8 mouse cellular contexts compared by ENCODE assay signal in the genomic region with DNA sequence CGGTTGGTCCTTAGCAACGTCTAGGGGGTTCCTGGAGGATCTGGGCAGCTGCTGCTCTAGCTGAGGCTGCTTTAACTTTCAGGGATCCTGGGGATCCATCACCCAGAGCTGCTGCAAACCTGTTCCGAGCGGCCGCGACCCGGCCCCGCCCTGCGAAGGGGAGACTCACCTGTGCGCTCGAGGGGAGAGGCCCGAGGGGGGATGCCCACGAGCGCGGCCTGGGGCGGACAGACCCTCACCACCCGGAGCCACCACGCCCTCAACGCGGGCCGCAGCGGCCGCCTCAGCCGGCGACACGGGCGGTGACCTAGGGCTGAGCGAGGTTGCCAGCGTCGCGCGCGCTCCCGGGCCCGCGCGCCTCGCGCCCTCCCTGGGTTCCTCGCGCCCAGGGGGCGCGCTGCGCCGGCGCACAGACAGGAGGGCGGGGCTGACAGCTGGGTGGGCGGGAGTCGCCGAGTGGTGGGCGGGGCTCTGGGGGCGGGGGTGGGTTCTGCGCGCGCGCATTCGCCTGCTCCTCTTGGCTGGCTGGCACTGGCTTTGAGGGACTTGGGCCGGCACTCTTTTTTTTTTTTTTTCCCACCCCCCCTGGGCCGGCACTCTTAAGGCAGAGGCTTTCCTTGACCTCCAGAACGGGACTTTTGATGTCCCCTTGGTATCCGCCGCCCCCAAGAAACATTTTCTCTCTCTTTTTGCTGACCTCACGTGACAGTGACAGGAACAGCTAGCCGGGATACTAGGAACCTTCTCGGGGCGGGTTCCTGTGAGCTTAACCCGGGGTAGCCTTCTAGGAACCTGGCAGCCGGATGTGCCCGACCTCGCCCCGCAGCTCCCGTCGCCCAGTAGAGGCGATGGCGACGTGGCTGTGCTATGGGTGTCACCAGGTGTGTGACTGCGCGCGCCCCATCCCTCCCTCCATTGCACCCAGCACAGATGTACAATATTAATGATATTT. TPM values are rescaled to one million over a fixed set of nuclear protein-coding genes. Genes with fewer than 3 reads are reported as not detected.
DNase-seq lines count a peak whose midpoint lies in the region; ATAC-seq and TF ChIP-seq lines count a peak whose summit lies in the region.

Rcan3 (minus strand) TSS at position 411 of the 952 bp plus-strand sequence.

- H3K9ac ChIP-seq in kidney, embryonic 15.5 days = peak within 1 kb of the TSS; percentile 67
- peak within 1 kb of the TSS; percentile 81 for H3K9ac ChIP-seq in liver, embryonic 11.5 days (ENCODE audit: low read depth, low read length)

- H3K4me2 ChIP-seq in kidney, embryonic 15.5 days = peak within 1 kb of the TSS; percentile 96
- H3K4me2 ChIP-seq in liver, embryonic 11.5 days = peak within 1 kb of the TSS; percentile 98
- peak within 1 kb of the TSS; percentile 75 for H3K4me2 ChIP-seq in myocyte (ENCODE audit: low read depth)

- no peaks in the 10 kb centered on the region for H3K36me3 ChIP-seq in heart, embryonic 10.5 days
- H3K36me3 ChIP-seq in kidney, embryonic 15.5 days = no peaks in the 10 kb centered on the region
- no peaks in the 10 kb centered on the region; the same call in 1 of the 2 replicates for H3K36me3 ChIP-seq in liver, embryonic 11.5 days (ENCODE audit: control insufficient read depth, insufficient read depth, low read length)
- no peaks in the 10 kb centered on the region for H3K36me3 ChIP-seq in myocyte (ENCODE audit: control insufficient read depth, insufficient read depth)

- H3ac ChIP-seq in myocyte (ENCODE audit: control insufficient read depth, insufficient read length) = peak within 1 kb of the TSS; percentile 53

- H3K27ac ChIP-seq in heart, embryonic 10.5 days = peak within 1 kb of the TSS; percentile 91
- H3K27ac ChIP-seq in kidney, embryonic 15.5 days = peak within 1 kb of the TSS; percentile 45
- peak within 1 kb of the TSS; percentile 53 for H3K27ac ChIP-seq in liver, embryonic 11.5 days (ENCODE audit: low read depth, low read length)

- no peak for TF ChIP-seq CTCF in brain, embryonic 14.5 days (IDR thresholded peaks at IDR 0.05; ENCODE audit: borderline replicate concordance, extremely low read depth, insufficient read depth, insufficient read length)

- H3K9me3 ChIP-seq in heart, embryonic 10.5 days = no peaks in the 10 kb centered on the region
- H3K9me3 ChIP-seq in kidney, embryonic 15.5 days (replicated peaks) = no peaks in the 10 kb centered on the region
- no peaks in the 10 kb centered on the region for H3K9me3 ChIP-seq in liver, embryonic 11.5 days (ENCODE audit: control insufficient read depth, low read length)

- peak; percentile 93 for TF ChIP-seq POLR2A in brain, embryonic 14.5 days (IDR thresholded peaks at IDR 0.05; ENCODE audit: borderline replicate concordance, extremely low read depth, insufficient read depth, insufficient read length, poor library complexity, severe bottlenecking)
- TF ChIP-seq POLR2A in myocyte (IDR thresholded peaks at IDR 0.05; ENCODE audit: insufficient read length, low read depth) = peak; percentile 75

- peak within 1 kb of the TSS; percentile 86 for H3K4me3 ChIP-seq in heart, embryonic 10.5 days
- peak within 1 kb of the TSS; percentile 61 for H3K4me3 ChIP-seq in kidney, embryonic 15.5 days (replicated peaks)
- H3K4me3 ChIP-seq in liver, embryonic 11.5 days (ENCODE audit: low read depth, low read length) = peak within 1 kb of the TSS; percentile 79
- peak within 1 kb of the TSS; percentile 32 for H3K4me3 ChIP-seq in myocyte

- peak; percentile 93 for DNase-seq in CD4-positive, CD25-positive, alpha-beta regulatory T cell, adult 2 months (ENCODE audit: low read depth, low spot score)
- peak; percentile 94 for DNase-seq in brain, embryonic 14.5 days (ENCODE audit: low read depth)
- DNase-seq in heart, embryonic 10.5 days (ENCODE audit: low spot score) = peak; percentile 95
- DNase-seq in liver, embryonic 11.5 days (ENCODE audit: low spot score) = peak; percentile 89
- DNase-seq in spleen, postnatal 4 days (ENCODE audit: low spot score in 2 of 2) = peak; percentile 82 to 93

- H3K4me1 ChIP-seq in heart, embryonic 10.5 days = peaks cover 29% of the 10 kb centered on the region
- peaks cover 18% of the 10 kb centered on the region for H3K4me1 ChIP-seq in kidney, embryonic 15.5 days
- H3K4me1 ChIP-seq in liver, embryonic 11.5 days (replicated peaks; ENCODE audit: control insufficient read depth, insufficient read depth, low read length) = peaks cover 16% of the 10 kb centered on the region

- H3K79me2 ChIP-seq in myocyte (ENCODE audit: control insufficient read depth, insufficient read depth) = no peaks in the 10 kb centered on the region

- WGBS in heart, embryonic 10.5 days = 1% methylated on average over 79 of the region's 79 CpGs
- WGBS in kidney, embryonic 15.5 days = under 1% methylated on average over 77 of the region's 79 CpGs
- WGBS in liver, embryonic 11.5 days = under 1% methylated on average over 64 of the region's 79 CpGs

- no peaks in the 10 kb centered on the region for H3K27me3 ChIP-seq in heart, embryonic 10.5 days (ENCODE audit: insufficient read depth, poor library complexity, severe bottlenecking)
- H3K27me3 ChIP-seq in kidney, embryonic 15.5 days = no peaks in the 10 kb centered on the region
- H3K27me3 ChIP-seq in liver, embryonic 11.5 days (replicated peaks; ENCODE audit: control insufficient read depth, insufficient read depth, low read length) = no peaks in the 10 kb centered on the region
- H3K27me3 ChIP-seq in myocyte (ENCODE audit: control insufficient read depth, insufficient read depth, insufficient read length) = no peaks in the 10 kb centered on the region

- peak; percentile 79 for ATAC-seq in erythroblast, adult 5-6 weeks (replicated peaks; ENCODE audit: low FRiP score, poor library complexity, severe bottlenecking)
- ATAC-seq in kidney, embryonic 15.5 days (replicated peaks; ENCODE audit: low FRiP score) = peak; percentile 89
- peak; percentile 88 for ATAC-seq in liver, embryonic 11.5 days (replicated peaks; ENCODE audit: low FRiP score)

TF ChIP-seq in myocyte, 11 proteins besides CTCF, POLR2A, EP300 and RAD21:
- TF ChIP-seq MYOD1 (IDR thresholded peaks at IDR 0.05; ENCODE audit: control insufficient read depth in 1 of 3, insufficient read length in 2 of 3, low read depth in 2 of 3) (peak in 1 of 3 experiments; percentile 33), MYOG (IDR thresholded peaks at IDR 0.05; ENCODE audit: control insufficient read depth in 1 of 3, insufficient read depth in 1 of 3, insufficient read length in 2 of 3, low read depth in 2 of 3) (peak in 1 of 3 experiments; percentile 58), POLR2AphosphoS2 (IDR thresholded peaks at IDR 0.05; ENCODE audit: insufficient read length, low read depth) (peak; percentile 51), USF1 (IDR thresholded peaks at IDR 0.05; ENCODE audit: low read depth) (no peak), REST (IDR thresholded peaks at IDR 0.05; ENCODE audit: insufficient read depth, insufficient read length) (no peak)

RNA-seq across cellular contexts. Expression of gene Rcan3, which starts in this region (rescaled TPM):
- polyA plus RNA-seq in brain, embryonic 14.5 days (2012; rRNA removed) = 37.1 and 47.1 TPM in 2 replicates
- total RNA-seq in erythroblast, adult 5-6 weeks (2015; ENCODE audit: low replicate concordance) = 1.5 and 5.0 TPM in 2 replicates
- total RNA-seq in erythroblast, adult 5-6 weeks (2017; ENCODE audit: low replicate concordance) = 4.1 and 5.7 TPM in 2 replicates
- polyA plus RNA-seq in heart, embryonic 10.5 days (2016; fragmentation: Nextera tagmentation; extraction: Ambion mirVana) = 9.3 and 11.2 TPM in 2 replicates
- polyA plus RNA-seq in kidney, embryonic 15.5 days (2015; fragmentation: Nextera tagmentation; extraction: Ambion mirVana) = 12.6 and 15.5 TPM in 2 replicates
- 8.6 and 9.2 TPM in 2 replicates for polyA plus RNA-seq in liver, embryonic 11.5 days (2014; fragmentation: Nextera tagmentation; extraction: Ambion mirVana)
- 9.2 TPM for polyA plus RNA-seq in myocyte (2012; fragmentation: generic; extraction: Trizol)

Comparison
In these comparisons a context has a peak if more than half of its experiments do, and no peak if none do; other contexts are left out.
1. Peak in every context shown above with its lines: DNase-seq, ATAC-seq, H3K4me3 ChIP-seq and H3K27ac ChIP-seq.
2. H3K4me3 ChIP-seq: peak in every context shown above with its lines; median percentile 86 in heart, embryonic 10.5 days; 79 in liver, embryonic 11.5 days; 61 in kidney, embryonic 15.5 days; 32 in myocyte.